Mouse (Mus musculus) cerebellum, postnatal 25 days (tissue): ENCODE results near the gene Dlgap4.
A peak's percentile ranks its signal among the peaks of the same experiment; 100 is the strongest.

Experiments used
- DNase-seq, 2 experiments: peaks; one replicate each; pipeline ENCODE4 v3.0.0; 2021; ENCODE audit warnings: mixed read lengths in 2 of 2

Dlgap4 gene

DNA sequence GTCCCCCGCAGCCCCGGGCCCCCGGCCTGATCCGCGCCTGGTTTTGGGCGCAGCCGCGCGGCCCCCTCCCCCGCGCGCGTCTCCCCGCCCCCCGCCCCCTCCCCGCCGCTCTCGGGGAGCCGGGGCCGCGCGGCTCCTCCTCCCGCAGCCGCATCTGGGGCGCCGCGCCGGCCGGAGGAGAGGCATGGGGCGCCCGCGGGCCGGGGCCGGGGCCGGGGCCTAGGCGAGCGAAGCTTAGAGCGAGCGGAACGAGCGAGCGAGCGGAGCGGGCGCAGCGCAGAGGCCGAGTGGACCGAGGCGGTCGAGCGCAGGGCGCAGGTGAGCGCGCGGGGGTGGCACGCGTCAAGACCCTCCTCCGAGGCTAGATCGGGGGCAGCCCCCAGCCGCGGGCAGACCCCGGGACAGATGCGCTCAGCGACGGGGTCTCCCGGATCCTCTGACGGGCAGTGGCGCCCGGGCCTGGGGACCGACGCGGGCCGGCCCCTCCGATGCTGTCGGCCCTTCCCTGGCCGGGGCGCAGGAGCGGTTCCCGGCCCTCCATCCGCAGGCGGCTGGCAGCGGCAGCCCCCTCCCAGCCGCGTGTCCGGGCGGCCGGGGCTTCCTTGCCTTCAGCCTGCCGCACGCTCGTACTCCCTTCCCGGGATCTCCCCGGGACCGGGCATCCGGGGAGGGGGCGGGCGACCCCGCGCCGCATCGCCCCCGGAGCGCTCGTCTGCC lies at the start of gene Dlgap4:
Gene Dlgap4, plus strand, starts transcription at position 165 of the 717 bp plus-strand sequence.
- DNase-seq, result peak; percentile 70 to 78

- peak; percentile 47 to 61 for DNase-seq
Observed at GRCm38 (mm10) chr2:156566512-156566911, 47.0 kb upstream of the Dlgap4 start.

DNA sequence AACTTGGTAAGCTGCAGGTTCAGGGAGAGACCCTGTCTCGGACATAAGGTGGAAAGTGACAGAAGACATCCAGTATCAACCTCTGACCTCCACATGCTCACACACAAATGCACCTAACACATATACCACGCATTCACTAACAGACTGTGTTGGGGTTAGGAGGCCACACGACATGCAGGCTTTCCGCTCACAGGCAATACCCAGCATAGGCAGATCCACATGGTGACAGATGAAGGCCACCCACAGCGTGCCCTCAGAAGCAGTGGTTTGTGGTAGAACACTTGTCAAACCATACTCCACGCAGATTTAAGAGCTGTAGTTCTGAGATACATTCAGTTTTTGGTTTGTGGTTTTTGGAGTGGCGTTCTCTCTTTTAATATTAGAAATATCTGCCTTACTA lies 44.9 kb upstream of the Dlgap4 start:
- DNase-seq, result no peak

GRCm38 (mm10) chr2:156569261-156569660 lies 44.2 kb upstream of the Dlgap4 start:
- no peak for DNase-seq

DNA sequence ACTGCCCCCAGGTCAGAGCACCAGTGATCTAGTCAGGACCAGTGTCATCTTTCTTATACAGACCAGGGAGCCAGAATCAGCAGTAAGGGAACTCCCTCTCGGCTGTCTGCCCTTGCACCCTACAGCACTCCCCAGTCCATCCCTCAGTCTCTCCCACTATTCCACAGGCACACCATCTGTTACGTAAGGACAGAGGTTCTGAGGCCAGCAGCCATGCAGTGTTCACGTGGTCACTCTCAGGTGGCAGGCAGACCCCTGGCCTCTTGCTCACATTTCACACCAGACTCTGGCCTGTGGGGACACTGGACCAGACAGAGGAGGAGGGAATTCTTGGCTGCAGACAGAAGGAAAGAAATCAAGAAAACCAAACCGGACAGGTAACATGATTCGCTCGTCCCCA lies 42.0 kb upstream of the Dlgap4 start:
- no peak for DNase-seq

- DNase-seq, result no peak
Observed at GRCm38 (mm10) chr2:156576850-156577587, 36.5 kb upstream of the Dlgap4 start.

DNA sequence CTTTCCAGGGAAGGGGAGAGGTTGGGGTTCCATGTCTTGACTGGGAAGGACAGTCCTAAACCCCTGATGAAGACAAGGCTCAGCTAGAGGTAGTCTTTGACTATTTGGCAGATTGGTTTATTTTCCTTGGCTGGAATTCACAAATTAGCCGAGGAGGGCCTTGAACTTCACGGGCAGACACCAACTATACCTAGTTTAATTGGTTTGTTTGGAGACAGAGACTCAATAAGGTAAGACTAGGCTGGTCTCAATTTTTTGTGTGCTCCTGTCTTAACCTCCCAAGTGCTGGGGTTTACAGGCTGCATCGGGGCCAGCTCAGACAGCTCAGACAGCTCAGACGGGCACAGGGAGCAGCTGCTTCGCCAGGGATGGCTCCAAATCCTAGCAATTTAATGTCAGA lies 33.0 kb upstream of the Dlgap4 start:
- DNase-seq, result no peak

GRCm38 (mm10) chr2:156581244-156581643 lies 32.3 kb upstream of the Dlgap4 start:
- DNase-seq, result peak in 1 of 2 experiments; percentile 44

DNA sequence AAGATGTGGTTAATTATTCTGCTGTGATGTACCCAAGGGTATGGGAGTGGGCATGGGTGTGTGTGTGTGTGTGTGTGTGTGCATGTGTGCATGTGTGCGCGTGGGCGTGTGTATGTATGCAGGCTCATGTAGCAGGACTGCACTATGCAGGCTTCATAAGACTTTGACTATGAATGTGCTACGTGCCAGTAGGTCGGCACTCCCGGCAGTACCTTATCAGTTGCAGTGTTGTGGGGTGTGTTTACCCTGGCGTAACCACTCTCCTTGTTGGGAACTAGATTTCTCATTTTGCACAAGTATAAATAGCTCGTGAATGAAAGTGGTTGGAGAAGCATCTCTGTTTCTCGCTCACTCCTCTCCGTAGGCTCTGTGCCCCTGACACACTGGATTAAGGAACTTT lies 30.6 kb upstream of the Dlgap4 start:
- no peak for DNase-seq

DNA sequence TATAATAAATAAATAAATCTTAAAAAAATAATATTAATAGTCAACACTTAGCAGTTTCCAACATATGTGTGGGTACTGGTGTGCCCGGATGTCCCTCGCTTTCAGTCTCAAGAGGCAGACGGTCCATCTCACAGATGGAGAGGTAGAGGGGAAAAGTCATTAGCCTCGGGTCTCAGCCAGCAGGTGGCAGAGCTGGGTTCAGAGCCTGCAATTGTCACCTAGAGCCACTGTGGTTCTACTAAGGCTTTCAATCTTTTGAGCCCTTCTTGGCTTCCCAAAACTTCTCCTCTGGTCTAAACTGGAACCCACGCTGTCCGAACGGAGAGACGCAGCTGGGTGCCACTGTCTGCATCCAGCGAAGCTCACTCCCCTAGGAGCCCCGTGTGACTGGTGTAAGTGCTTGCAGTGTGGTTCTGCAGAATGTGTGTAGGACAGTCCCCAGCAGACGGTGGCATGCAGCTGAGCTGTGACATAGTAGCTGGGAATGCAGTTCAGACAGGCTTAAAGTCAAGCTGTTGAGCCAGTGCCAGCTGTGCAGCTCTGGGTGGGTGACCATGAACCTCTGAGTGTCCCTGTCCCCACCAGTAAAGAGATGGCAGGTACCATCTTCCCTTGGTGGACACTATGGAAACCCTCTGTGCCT lies 29.2 kb upstream of the Dlgap4 start:
- peak; percentile 66 to 75 for DNase-seq

DNA sequence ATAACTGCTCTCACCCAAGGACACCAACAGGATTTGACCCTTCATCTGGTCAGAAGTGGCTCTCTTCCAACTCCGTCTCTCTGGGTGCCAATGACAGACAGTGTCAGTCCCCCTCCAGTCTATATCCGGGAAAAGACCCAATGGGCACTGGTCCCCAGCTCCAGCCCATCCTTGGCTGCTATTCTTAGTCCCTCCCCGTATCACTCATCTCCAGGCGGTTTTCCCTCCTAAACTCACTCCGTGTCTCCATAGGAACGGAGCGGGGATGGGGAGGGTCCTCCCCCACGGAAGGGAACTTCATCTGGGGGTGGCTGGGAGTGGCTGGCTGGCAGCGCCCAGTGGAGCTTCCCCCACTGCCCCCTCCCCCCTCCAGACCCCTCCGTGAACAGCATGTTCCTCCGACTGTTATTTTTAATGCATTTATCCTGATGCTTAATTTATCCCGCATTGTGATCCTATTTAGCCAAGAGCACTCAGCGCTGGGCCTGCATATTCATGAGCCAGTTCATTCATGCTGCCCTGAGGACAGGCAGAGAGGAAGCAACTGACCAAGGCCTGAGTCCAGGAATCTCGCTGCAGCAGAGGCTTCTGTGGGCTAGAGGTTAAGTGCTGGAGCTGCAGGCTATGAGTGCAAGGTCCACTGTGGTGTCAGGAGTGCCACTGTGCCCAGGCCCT lies 28.6 kb upstream of the Dlgap4 start:
- DNase-seq, result no peak

- peak in 1 of 2 experiments; percentile 50 for DNase-seq
Observed at GRCm38 (mm10) chr2:156589481-156589880, 24.0 kb upstream of the Dlgap4 start.

GRCm38 (mm10) chr2:156594987-156595490 lies 18.5 kb upstream of the Dlgap4 start:
- no peak for DNase-seq

GRCm38 (mm10) chr2:156602581-156602980 lies 10.9 kb upstream of the Dlgap4 start:
- no peak for DNase-seq

GRCm38 (mm10) chr2:156603671-156604070 lies 9.8 kb upstream of the Dlgap4 start:
- no peak for DNase-seq

- no peak for DNase-seq
Observed at GRCm38 (mm10) chr2:156605144-156605543, 8.4 kb upstream of the Dlgap4 start.

DNA sequence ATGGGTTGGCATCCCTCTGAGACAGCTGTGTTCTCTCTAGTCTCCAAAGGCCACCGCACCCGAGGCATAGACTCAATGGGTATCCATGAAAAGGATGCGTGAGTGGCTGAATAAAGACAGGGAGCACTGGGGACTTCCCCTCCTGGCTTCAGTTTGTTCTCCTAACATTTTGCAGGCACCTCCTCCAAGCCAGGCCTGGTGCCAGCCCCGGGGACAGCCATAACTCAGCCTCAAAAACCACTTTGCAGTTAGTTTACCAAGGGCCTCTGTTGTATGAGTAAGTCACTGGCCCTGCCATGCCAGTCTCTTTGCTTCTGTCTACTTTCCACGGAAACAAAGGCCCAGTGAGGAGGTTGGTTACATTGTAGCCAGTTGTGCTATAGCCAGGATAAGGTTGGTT lies 7.5 kb upstream of the Dlgap4 start:
- no peak for DNase-seq

DNA sequence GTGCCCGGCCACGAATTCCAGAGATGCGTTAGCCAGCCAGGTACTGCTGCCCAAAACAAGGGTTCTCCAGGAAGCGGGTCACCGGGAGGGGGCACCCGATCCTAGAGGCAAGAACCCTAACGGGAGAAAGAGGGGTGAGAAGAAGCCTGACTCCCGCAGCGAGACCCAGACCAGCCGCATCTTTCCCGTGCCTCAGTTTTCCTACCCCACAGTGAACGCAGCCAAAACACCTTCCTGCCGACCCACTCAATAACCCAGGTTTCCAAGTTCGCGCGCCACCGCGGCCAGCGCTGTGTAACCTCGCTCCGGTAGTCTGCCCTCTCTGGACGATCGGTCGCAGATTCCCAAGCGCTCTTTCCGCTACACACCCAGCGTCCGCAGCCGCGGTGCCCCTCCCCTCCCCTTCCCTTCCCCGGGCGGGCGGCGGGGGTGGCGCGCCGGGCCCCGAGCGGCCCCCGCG lies 394 bp upstream of the Dlgap4 start:
- peak; percentile 91 to 94 for DNase-seq

GRCm38 (mm10) chr2:156614258-156614556 lies 702 bp downstream of the Dlgap4 start:
- DNase-seq, result peak in 1 of 2 experiments; percentile 59

- DNase-seq, result peak; percentile 43 to 48
Observed at GRCm38 (mm10) chr2:156614661-156615654, 1.5 kb downstream of the Dlgap4 start.

DNA sequence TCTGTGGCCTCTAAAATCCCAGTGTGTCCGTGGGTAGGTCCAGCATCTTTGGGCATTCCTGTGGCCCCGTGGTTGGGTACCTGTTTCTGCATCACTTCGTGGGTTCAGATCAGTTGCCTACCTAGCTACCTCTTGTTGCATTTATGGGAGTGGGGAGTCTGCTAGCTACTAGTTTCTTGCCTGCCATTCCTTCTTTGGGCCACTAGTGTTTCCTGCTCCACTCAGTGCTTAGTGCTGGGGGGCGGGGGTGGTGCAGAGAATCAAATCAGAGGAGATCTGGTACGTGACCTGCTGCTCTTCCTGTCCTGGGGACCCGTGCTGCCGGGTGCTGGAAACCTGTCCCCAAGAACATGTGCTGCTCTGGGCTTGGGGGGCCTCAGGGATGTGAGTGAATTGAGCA lies 3.0 kb downstream of the Dlgap4 start:
- no peak for DNase-seq

- no peak for DNase-seq
Observed at GRCm38 (mm10) chr2:156617536-156617935, 4.0 kb downstream of the Dlgap4 start.
